Mouse (Mus musculus) left cerebral cortex, adult 18-20 months (tissue): ENCODE measurements around the gene Sox5. TPM values are rescaled to one million over a fixed set of nuclear protein-coding genes. Genes with fewer than 3 reads are reported as not detected.
A peak's percentile ranks its signal among the peaks of the same experiment; 100 is the strongest.

ENCODE experiments used
- DNase-seq, 2 experiments: peaks; one replicate each; pipeline ENCODE4 v3.0.0; 2021 to 2022; ENCODE audit warnings: low spot score in 2 of 2, mixed read lengths in 1 of 2
- total RNA-seq, 2 experiments: library from RNA; stranded (reverse); gene quantifications; 2 replicates each; pipeline ENCODE4 v1.2.3; 2021

The Sox5 gene
- total RNA-seq, 2 experiments from 2014 or later: 49.5 to 54.4 TPM

- DNase-seq: no peak
These were observed 629.8 kb downstream of the Sox5 start for GRCm38 (mm10) chr6:144151957-144152356.

- no peak for DNase-seq
These were observed 630.7 kb downstream of the Sox5 start for GRCm38 (mm10) chr6:144151075-144151474.

DNA sequence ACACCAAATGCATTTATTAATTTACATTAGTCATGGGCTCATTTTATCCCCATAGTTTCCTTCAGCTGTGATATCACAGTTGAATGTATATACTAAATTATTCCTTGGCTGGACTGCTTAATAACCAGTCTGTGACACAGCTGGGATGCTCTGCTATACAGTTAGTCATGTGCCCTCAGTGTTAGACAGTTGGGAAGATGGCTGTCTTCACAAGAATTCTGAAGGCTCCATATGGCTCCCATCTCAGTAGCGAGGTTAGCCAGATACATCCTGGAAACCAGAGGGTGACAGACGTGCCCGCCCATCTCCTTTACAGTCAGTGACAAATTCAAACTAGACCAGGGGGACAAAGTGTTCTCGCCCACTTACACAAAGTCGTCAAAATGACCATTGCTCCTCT, 644.4 kb downstream of the Sox5 start:
- DNase-seq: no peak

GRCm38 (mm10) chr6:144136894-144137293, 644.9 kb downstream of the Sox5 start:
- no peak for DNase-seq

DNA sequence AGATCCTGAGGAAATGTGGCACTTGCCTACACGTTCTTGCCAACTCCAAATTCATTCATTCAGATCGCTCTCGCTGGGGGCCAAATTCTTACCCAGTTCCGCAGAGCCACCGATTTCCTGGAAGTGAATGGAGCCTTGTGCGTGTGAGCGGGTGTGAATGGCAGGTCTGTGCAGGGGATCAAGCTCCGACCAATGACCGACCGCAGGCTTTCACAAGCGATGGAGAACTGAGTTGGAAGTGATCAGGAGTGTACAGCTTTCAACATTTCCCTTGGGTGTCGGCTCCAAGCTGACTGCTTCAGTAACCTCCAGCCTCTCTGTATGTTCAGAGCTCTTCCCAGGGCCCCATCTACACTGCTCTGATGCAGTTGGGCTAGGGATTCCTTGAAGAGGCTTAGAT, 651.9 kb downstream of the Sox5 start:
- DNase-seq: no peak

DNA sequence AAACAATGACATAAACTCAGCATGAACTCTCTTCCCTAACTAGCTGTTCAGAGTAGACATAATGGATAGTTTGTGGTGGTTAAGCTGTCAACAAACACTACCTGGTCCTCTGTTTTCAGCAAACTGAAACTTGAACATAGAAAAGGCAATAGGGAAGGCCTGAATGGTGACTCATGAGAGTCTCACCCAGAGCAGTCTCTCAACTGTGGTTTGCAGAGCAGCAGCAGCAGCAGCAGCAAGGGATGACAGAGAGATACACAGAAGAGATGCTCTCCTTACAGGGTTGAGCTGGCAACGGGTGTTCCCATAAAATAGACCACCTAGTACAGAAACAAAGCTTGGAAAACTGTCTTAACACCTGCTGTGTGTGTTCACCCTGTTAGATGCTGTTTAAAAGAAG, 661.8 kb downstream of the Sox5 start:
- no peak for DNase-seq

DNA sequence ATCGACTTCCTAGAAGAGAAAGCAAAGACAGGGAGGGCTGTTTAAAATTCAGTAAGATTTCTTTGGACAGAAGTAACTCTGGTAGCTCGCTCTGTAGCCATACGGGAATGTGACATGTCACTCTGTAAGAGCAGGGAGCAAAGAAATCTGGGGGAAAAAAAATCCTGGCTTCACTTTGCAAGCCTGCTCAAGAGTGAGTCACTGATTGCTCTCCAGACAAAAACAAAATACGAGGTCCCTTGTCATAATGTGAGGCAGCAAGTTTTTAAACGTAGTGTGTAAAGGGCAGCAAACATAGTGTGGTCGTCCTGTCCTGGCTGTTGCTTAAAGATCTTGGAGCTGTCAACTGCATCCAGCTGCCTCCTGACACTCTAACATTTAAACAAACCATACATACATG, 665.1 kb downstream of the Sox5 start:
- no peak for DNase-seq

- DNase-seq: no peak
These were observed 670.2 kb downstream of the Sox5 start for GRCm38 (mm10) chr6:144111561-144111960.

GRCm38 (mm10) chr6:144106848-144107247, 674.9 kb downstream of the Sox5 start:
- DNase-seq: no peak

GRCm38 (mm10) chr6:144105645-144106044, 676.1 kb downstream of the Sox5 start:
- DNase-seq: no peak

DNA sequence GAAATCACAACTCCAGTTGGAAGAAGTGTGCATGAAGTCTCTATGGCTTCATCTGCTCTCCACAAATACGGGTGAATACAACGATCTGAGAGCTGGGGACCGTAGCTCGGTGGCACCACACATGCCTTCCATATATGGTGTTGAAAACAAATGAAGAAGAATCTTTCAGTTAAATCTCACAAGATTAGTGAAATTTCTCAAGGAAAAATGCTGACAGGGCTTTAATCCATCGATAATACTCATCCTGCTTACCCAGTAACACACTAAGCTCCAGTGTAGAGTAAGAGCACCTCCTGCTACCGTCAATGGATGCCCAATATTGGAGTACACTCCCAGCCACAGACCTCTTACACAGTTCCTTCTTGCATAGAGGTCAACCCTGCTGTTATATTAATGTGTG, 678.2 kb downstream of the Sox5 start:
- DNase-seq: no peak

DNA sequence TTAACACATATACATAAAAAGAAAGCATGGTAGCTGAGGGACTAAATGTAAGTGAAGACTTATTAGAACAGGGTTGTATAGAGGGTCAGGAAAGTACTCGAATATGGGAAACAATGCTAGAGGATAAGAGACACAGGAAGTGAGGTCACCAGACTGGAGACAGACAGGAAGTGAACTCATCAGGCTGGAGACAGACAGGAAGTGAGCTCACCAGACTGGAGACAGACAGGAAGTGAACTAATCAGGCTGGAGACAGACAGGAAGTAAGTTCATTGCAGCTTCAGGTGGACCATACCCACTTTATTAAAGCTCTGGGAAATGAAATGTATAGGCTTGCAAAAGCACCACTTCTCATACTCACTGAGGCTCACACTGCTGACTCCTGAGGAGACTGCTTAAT, 680.9 kb downstream of the Sox5 start:
- DNase-seq: no peak

- peak; percentile 30 to 57 for DNase-seq
These were observed 683.7 kb downstream of the Sox5 start for GRCm38 (mm10) chr6:144098119-144098518.

GRCm38 (mm10) chr6:144088256-144088655, 693.5 kb downstream of the Sox5 start:
- DNase-seq: peak; percentile 31 to 56

- DNase-seq: no peak
These were observed 695.5 kb downstream of the Sox5 start for GRCm38 (mm10) chr6:144086096-144086810.

- no peak for DNase-seq
These were observed 699.5 kb downstream of the Sox5 start for GRCm38 (mm10) chr6:144082297-144082696.

GRCm38 (mm10) chr6:144077826-144078225, 704.0 kb downstream of the Sox5 start:
- DNase-seq: no peak

DNA sequence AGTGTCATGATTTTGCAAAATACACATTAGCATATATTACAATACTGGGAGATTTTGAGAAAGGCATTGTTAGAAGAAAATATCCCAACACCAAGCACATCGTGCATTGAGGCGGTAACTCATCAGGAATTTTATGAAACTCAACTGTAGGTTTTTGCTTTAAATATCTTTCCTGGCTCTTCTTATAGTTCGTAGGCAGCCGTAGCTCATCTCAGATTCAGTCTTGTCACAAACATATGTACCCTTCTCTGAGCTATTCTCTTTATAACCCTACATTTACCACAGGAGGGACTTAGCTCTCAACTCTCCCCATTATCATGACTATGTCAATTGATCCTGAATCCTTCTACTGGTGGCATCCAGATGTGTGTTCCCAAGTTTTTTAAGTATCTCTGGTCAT, 705.4 kb downstream of the Sox5 start:
- DNase-seq: no peak

DNA sequence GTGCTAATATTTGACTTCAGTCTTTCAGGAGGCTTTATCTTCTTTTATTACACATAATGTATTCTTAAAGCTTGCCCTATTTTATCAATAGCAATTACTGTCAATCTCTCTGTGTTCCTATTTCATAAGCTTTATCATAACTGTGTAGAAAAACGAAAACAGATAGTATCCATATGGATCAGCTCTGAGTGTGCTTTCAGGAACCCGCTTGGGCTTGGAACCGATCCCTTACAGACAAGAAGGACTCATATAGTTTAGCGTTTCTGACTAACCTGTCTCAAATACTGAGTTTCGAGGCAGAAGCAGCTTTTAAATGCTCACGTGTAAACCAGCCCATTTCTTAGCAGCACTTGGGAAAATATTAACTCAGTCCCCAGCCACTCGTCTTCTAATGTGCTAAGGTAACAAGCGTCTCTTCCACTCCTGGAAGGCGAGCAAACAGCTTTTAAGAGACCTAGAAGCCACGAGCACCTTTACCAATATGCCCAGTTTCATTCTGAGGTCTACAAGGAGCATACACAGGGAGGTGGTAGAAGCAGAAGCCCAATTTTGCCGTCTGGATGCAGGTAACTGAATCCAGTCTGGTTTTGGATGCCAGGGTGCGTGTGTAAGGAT, 706.3 kb downstream of the Sox5 start:
- DNase-seq: no peak

GRCm38 (mm10) chr6:144074826-144075225, 707.0 kb downstream of the Sox5 start:
- DNase-seq: peak; percentile 54 to 61

GRCm38 (mm10) chr6:144070461-144070860, 711.3 kb downstream of the Sox5 start:
- DNase-seq: no peak

DNA sequence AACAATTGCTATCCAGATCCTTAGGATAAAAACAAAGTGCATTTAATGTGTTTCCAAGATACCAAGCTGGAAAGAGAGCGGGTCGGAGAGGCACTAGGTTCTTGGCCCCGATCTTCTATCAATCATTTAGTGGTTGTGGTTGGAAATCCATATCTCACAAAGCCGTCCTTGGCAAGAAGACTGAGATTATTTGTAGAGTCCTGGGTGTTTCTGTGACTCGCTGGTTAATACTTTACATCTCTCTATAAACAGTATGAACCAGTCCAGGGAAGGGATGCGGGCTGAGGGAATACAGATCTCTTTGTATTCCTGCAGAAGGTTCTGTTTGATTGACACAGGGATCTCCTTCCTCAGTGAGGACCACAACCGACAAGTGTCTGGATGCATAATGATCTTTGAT, 714.3 kb downstream of the Sox5 start:
- no peak for DNase-seq

GRCm38 (mm10) chr6:144062428-144062827, 719.3 kb downstream of the Sox5 start:
- no peak for DNase-seq
